In the genomic region with DNA sequence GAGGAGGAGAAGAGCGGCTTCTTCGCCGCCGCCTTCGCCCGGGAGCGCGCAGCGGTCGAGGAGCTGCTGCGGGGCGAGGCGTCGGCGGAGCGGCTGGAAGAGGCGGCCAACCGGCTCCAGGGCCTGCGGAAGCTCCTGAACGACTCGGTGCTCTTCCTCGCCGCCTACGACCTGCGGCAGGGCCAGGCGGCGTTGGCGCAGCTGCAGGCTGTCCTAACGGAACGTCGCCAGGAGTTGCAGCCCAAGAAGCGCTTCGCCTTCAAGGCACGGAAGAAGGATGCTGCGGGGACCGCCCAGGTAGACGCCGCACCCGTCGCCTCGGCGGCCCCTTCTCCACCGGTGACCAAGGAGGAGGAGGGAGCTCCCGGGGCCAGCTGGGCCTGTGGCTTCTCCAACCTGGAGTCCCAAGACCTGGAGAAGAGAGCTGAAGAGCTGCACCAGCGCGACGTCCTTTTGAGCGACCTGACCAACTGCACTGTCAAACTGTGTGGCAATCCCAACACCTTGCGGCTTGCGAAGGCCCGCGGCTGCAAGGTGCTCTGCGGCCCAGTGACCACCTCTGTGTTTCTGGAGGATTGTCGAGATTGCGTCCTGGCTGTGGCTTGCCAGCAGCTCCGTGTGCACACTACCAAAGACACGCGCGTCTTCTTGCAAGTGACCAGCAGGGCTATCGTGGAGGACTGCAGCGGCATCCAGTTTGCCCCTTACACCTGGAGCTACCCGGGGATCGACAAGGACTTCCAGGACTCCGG, we compare ENCODE assay signal across 9 mouse cellular contexts. TPM values are rescaled to one million over a fixed set of nuclear protein-coding genes. Genes with fewer than 3 reads are reported as not detected.
DNase-seq lines count a peak whose midpoint lies in the region; ATAC-seq and TF ChIP-seq lines count a peak whose summit lies in the region.
"Had no signal": no experiment of that assay in that cellular context is flagged by ENCODE, and none has a peak within 500 bp of the region (broad histone marks: within the 10 kb centered on the region; RNA-seq: fewer than 3 reads in every experiment).

No protein-coding gene starts in this region.

- peaks cover 21% of the 10 kb centered on the region for H3K4me1 ChIP-seq in hindbrain, embryonic 16.5 days (ENCODE audit: control insufficient read depth, insufficient read depth, low read depth, low read length)
- peaks cover 22% of the 10 kb centered on the region for H3K4me1 ChIP-seq in limb, embryonic 14.5 days (ENCODE audit: control insufficient read depth, insufficient read depth, low read length)
- peaks cover 39% of the 10 kb centered on the region for H3K4me1 ChIP-seq in midbrain, embryonic 15.5 days

- H3K9me3 ChIP-seq in hindbrain, embryonic 16.5 days (ENCODE audit: control insufficient read depth, low read length) = no peaks in the 10 kb centered on the region
- H3K9me3 ChIP-seq in limb, embryonic 14.5 days (ENCODE audit: control insufficient read depth, low read length) = no peaks in the 10 kb centered on the region
- no peaks in the 10 kb centered on the region for H3K9me3 ChIP-seq in midbrain, embryonic 15.5 days

- H3K9ac ChIP-seq in hindbrain, embryonic 16.5 days (ENCODE audit: low read depth, low read length) = peak overlapping the region; percentile 78
- peak overlapping the region; percentile 84 for H3K9ac ChIP-seq in limb, embryonic 14.5 days (ENCODE audit: low read depth, low read length, severe bottlenecking)
- peak overlapping the region; percentile 73 for H3K9ac ChIP-seq in midbrain, embryonic 15.5 days

- peak overlapping the region; percentile 53 for H3K4me3 ChIP-seq in hindbrain, embryonic 16.5 days (ENCODE audit: low read length)
- H3K4me3 ChIP-seq in limb, embryonic 14.5 days (replicated peaks; ENCODE audit: low read length) = peak overlapping the region; percentile 91
- H3K4me3 ChIP-seq in midbrain, embryonic 15.5 days = peak overlapping the region; percentile 67

- no peak for TF ChIP-seq POLR2A in limb, embryonic 14.5 days (IDR thresholded peaks at IDR 0.05; ENCODE audit: borderline replicate concordance, extremely low read depth, insufficient read depth, insufficient read length)

- 2% methylated on average over 64 of the region's 64 CpGs for WGBS in hindbrain, embryonic 16.5 days
- WGBS in limb, embryonic 14.5 days = 2% methylated on average over 52 of the region's 64 CpGs
- under 1% methylated on average over 59 of the region's 64 CpGs for WGBS in midbrain, embryonic 15.5 days

- peak overlapping the region; percentile 74 for H3K4me2 ChIP-seq in hindbrain, embryonic 16.5 days (ENCODE audit: low read length)
- H3K4me2 ChIP-seq in limb, embryonic 14.5 days (replicated peaks; ENCODE audit: low read depth, low read length, severe bottlenecking) = peak overlapping the region; percentile 85
- peak overlapping the region; percentile 88 for H3K4me2 ChIP-seq in midbrain, embryonic 15.5 days

- H3K27me3 ChIP-seq in hindbrain, embryonic 16.5 days (replicated peaks; ENCODE audit: control insufficient read depth, insufficient read depth, low read length) = no peaks in the 10 kb centered on the region
- no peaks in the 10 kb centered on the region for H3K27me3 ChIP-seq in limb, embryonic 14.5 days (ENCODE audit: control insufficient read depth, insufficient read depth, low read length)
- no peaks in the 10 kb centered on the region for H3K27me3 ChIP-seq in midbrain, embryonic 15.5 days (replicated peaks)

- peak; percentile 41 for ATAC-seq in hindbrain, embryonic 16.5 days
- peak; percentile 5; the same call in 1 of the 2 replicates for ATAC-seq in limb, embryonic 14.5 days (ENCODE audit: low FRiP score, low read depth)
- ATAC-seq in midbrain, embryonic 15.5 days (replicated peaks) = no peak; the same call in none of the 2 replicates

- 0 out of 2 replicates have a peak, but pooled peaks cover 2% of the 10 kb centered on the region for H3K36me3 ChIP-seq in hindbrain, embryonic 16.5 days (ENCODE audit: control insufficient read depth, insufficient read depth, low read length)
- H3K36me3 ChIP-seq in limb, embryonic 14.5 days (ENCODE audit: control insufficient read depth, insufficient read depth, low read length) = no peaks in the 10 kb centered on the region; the same call in 1 of the 2 replicates
- no peaks in the 10 kb centered on the region for H3K36me3 ChIP-seq in midbrain, embryonic 15.5 days (replicated peaks)

- DNase-seq in left cerebral cortex, adult 18-20 months (ENCODE audit: low spot score in 2 of 2) = peak; percentile 55 to 72
- DNase-seq in left cerebral cortex, adult 11 months (ENCODE audit: low spot score) = no peak
- DNase-seq in cerebellum, adult 18-20 months = peak; percentile 54 to 70
- DNase-seq in frontal cortex, postnatal 25 days (ENCODE audit: low spot score in 2 of 2) = peak; percentile 16 to 37
- no peak for DNase-seq in limb, embryonic 14.5 days (ENCODE audit: low spot score)
- peak; percentile 65 for DNase-seq in testis, postnatal 10 days (ENCODE audit: low spot score)

- peak overlapping the region; percentile 85 for H3K27ac ChIP-seq in hindbrain, embryonic 16.5 days (ENCODE audit: low read depth, low read length)
- peak overlapping the region; percentile 82 for H3K27ac ChIP-seq in limb, embryonic 14.5 days (replicated peaks; ENCODE audit: low read depth, low read length)
- peak overlapping the region; percentile 91 for H3K27ac ChIP-seq in midbrain, embryonic 15.5 days

RNA-seq across cellular contexts. Expression of gene Tbcc, which starts 0.5 kb away (rescaled TPM):
- 10 to 100 TPM; 33.5 to 33.8 TPM for total RNA-seq in left cerebral cortex, adult 18-20 months (2021)
- polyA plus RNA-seq in hindbrain, embryonic 16.5 days (2015; fragmentation: Nextera tagmentation; extraction: Ambion mirVana) = 52.6 and 53.6 TPM in 2 replicates
- polyA plus RNA-seq in limb, embryonic 14.5 days (2012; rRNA removed) = 27.8 and 28.9 TPM in 2 replicates
- 63.3 and 66.5 TPM in 2 replicates for polyA plus RNA-seq in limb, embryonic 14.5 days (2014; fragmentation: Nextera tagmentation; extraction: Ambion mirVana)
- polyA plus RNA-seq in midbrain, embryonic 15.5 days (2015; fragmentation: Nextera tagmentation; extraction: Ambion mirVana) = 61.6 and 68.5 TPM in 2 replicates

RNA-seq across cellular contexts. Expression of gene Prph2, which starts 19.2 kb away (rescaled TPM):
- not detected for total RNA-seq in left cerebral cortex, adult 18-20 months (2021)
- polyA plus RNA-seq in hindbrain, embryonic 16.5 days (2015; fragmentation: Nextera tagmentation; extraction: Ambion mirVana) = not detected in 2 replicates
- polyA plus RNA-seq in limb, embryonic 14.5 days (2012; rRNA removed) = not detected in 2 replicates
- polyA plus RNA-seq in limb, embryonic 14.5 days (2014; fragmentation: Nextera tagmentation; extraction: Ambion mirVana) = 0.07 TPM in 1 of 2 replicates, not detected in the other
- not detected in 2 replicates for polyA plus RNA-seq in midbrain, embryonic 15.5 days (2015; fragmentation: Nextera tagmentation; extraction: Ambion mirVana)
- total RNA-seq: hematopoietic stem cell, adult 5-6 weeks had no signal

RNA-seq across cellular contexts. Expression of gene Bicral, which starts 32.7 kb away (rescaled TPM):
- 10 to 100 TPM; 53.2 to 58.9 TPM for total RNA-seq in left cerebral cortex, adult 18-20 months (2021)
- 6.0 and 6.2 TPM in 2 replicates for polyA plus RNA-seq in hindbrain, embryonic 16.5 days (2015; fragmentation: Nextera tagmentation; extraction: Ambion mirVana)
- polyA plus RNA-seq in limb, embryonic 14.5 days (2012; rRNA removed) = 17.2 and 17.7 TPM in 2 replicates
- 5.4 and 8.2 TPM in 2 replicates for polyA plus RNA-seq in limb, embryonic 14.5 days (2014; fragmentation: Nextera tagmentation; extraction: Ambion mirVana)
- 10.5 and 12.8 TPM in 2 replicates for polyA plus RNA-seq in midbrain, embryonic 15.5 days (2015; fragmentation: Nextera tagmentation; extraction: Ambion mirVana)

Comparison
In these comparisons a context has a peak if more than half of its experiments do, and no peak if none do; other contexts are left out.
1. DNase-seq: peak in left cerebral cortex, adult 18-20 months (2 of 2), cerebellum, adult 18-20 months (2 of 2), frontal cortex, postnatal 25 days (2 of 2) and testis, postnatal 10 days (single experiment); none in left cerebral cortex, adult 11 months (single experiment) and limb, embryonic 14.5 days (single experiment).
2. Peak in every context shown above with its lines, with median percentiles within 50 percentile points of each other: H3K27ac ChIP-seq, H3K4me2 ChIP-seq, H3K4me3 ChIP-seq and H3K9ac ChIP-seq.